Mouse (Mus musculus) heart, postnatal 0 days (tissue): ENCODE data around the gene Ncor2. TPM values are rescaled to one million over a fixed set of nuclear protein-coding genes. Genes with fewer than 3 reads are reported as not detected.

Source experiments
- ATAC-seq: fragments of 200-750 bp; cut with Nextera tagmentation; 2 replicates; pipeline ENCODE4 v1.8.0; 2017; ENCODE audit warnings: low read depth, moderate number of reproducible peaks, moderate library complexity; ENCODE audit not compliant: insufficient read depth
- DNase-seq: peaks from one replicate; pipeline ENCODE4 v3.0.0-alpha.2; 2016; ENCODE audit warnings: low spot score
- H3K27ac ChIP-seq: fragments of 300-500 bp; sonication (generic); 2 replicates; pipeline ENCODE4 v1.5.1; 2014; ENCODE audit warnings: low read depth, mild to moderate bottlenecking
- H3K27me3 ChIP-seq: fragments of 300-500 bp; sonication (generic); 2 replicates; pipeline ENCODE4 v1.6.1; 2014; ENCODE audit warnings: low read length, mixed read lengths; ENCODE audit not compliant: control insufficient read depth, insufficient read depth
- H3K36me3 ChIP-seq: fragments of 300-500 bp; sonication (generic); replicated peaks from 2 replicates; pipeline ENCODE4 v1.6.1; 2014; ENCODE audit warnings: low read length, mixed read lengths; ENCODE audit not compliant: control insufficient read depth, insufficient read depth
- H3K4me1 ChIP-seq: fragments of 300-500 bp; sonication (generic); 2 replicates; pipeline ENCODE4 v1.6.1; 2014; ENCODE audit warnings: antibody characterized with exemption; ENCODE audit not compliant: control insufficient read depth, insufficient read depth
- H3K4me2 ChIP-seq: fragments of 300-500 bp; sonication (generic); 2 replicates; pipeline ENCODE4 v1.6.1; 2014; ENCODE audit warnings: low read depth, mild to moderate bottlenecking, low read length, moderate library complexity
- H3K4me3 ChIP-seq: fragments of 300-500 bp; sonication (generic); 2 replicates; pipeline ENCODE4 v1.5.1; 2014; ENCODE audit warnings: low read depth, low read length
- H3K9ac ChIP-seq: fragments of 300-500 bp; sonication (generic); replicated peaks from 2 replicates; pipeline ENCODE4 v1.6.1; 2014; ENCODE audit warnings: low read depth, low read length, mixed read lengths
- H3K9me3 ChIP-seq: fragments of 300-500 bp; sonication (generic); replicated peaks from 2 replicates; pipeline ENCODE4 v1.6.1; 2016; ENCODE audit warnings: low read length; ENCODE audit not compliant: control insufficient read depth
- CTCF ChIP-seq: IDR thresholded peaks from 2 replicates; pipeline ENCODE4 v1.5.1; 2016; ENCODE audit warnings: antibody characterized with exemption, control low read depth, low read depth
- EP300 ChIP-seq: IDR thresholded peaks from 2 replicates; pipeline ENCODE4 v1.6.1; 2016; ENCODE audit warnings: antibody characterized with exemption, low read depth
- WGBS: fragments of 180-500 bp; shearing (Covaris S2); extraction: QIAGEN DNeasy Blood & Tissue Kit; methylation state at CpG from one replicate; pipeline ENCODE4 v1.1.7; 2014; 5-methylcytosine and 5-hydroxymethylcytosine counted together
- polyA plus RNA-seq: library from polyadenylated mRNA; unstranded; fragments of >200 nt; fragmentation: Nextera tagmentation; extraction: Ambion mirVana; gene quantifications from 2 replicates; pipeline ENCODE4 v1.2.1, GENCODE M21; 2015
- total RNA-seq: library from RNA; depleted of rRNA; stranded (reverse); fragments of >200 nt; gene quantifications from 2 replicates; pipeline ENCODE4 v1.2.3, GENCODE M21; 2014; ENCODE audit warnings: low replicate concordance

The Ncor2 gene
- total and polyA plus RNA-seq, 2 experiments from 2014 or later: 15.5 to 73.8 TPM

DNA sequence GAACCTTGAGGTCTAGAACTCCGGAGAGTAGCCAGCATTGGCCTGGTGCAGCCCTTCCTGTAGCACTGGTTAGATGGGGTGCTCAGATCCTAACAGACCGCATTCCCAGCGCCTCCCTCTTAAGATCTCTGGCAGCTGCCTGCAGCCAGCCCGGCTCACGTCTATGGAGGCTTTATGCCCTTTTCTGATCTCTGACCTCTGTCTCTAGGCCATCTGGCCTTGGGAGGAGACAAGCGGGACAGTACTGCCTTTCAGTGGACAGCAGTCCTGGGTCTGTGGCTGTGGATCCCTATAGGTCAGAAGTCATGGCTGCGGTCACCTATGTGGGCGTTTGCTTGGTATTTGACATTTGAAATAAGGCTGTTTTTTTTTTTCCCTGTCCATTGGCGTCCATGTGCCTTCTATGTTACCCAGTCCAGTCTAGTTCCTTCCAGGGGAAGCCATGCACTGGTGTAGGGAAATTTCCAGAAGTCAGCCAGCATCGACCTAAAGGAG is 178.2 kb downstream of the Ncor2 start:
- no peak overlapping the region for H3K27ac ChIP-seq
- H3K27me3 ChIP-seq: peaks cover 28% of the 10 kb centered on the region
- no peaks in the 10 kb centered on the region for H3K9me3 ChIP-seq
- ATAC-seq: no peak
- no peak overlapping the region for H3K4me3 ChIP-seq
- H3K36me3 ChIP-seq: no peaks in the 10 kb centered on the region
- H3K4me2 ChIP-seq: no peak overlapping the region
- no peak for DNase-seq
- H3K9ac ChIP-seq: no peak overlapping the region
- H3K4me1 ChIP-seq: peaks cover 12% of the 10 kb centered on the region
- TF ChIP-seq EP300 (no peak), CTCF (no peak)
- WGBS: 84% methylated on average over 10 of the region's 10 CpGs

GRCm38 (mm10) chr5:124997913-124998312 is 181.1 kb downstream of the Ncor2 start:
- no peak overlapping the region for H3K4me3 ChIP-seq
- no peaks in the 10 kb centered on the region for H3K9me3 ChIP-seq
- ATAC-seq (no peak), DNase-seq (no peak)
- H3K4me1 ChIP-seq: peaks cover 5% of the 10 kb centered on the region; the same call in 1 of the 2 replicates
- no peak overlapping the region for H3K4me2 ChIP-seq
- H3K9ac ChIP-seq: no peak overlapping the region
- no peaks in the 10 kb centered on the region for H3K36me3 ChIP-seq
- TF ChIP-seq CTCF (no peak), EP300 (no peak)
- no peak overlapping the region for H3K27ac ChIP-seq
- 82% methylated on average over 4 of the region's 4 CpGs for WGBS
- peaks cover 9% of the 10 kb centered on the region; the same call in 1 of the 2 replicates for H3K27me3 ChIP-seq

- 42% methylated on average over 6 of the region's 6 CpGs for WGBS
- Histone ChIP-seq H3K27ac (no peak overlapping the region), H3K4me1 (peaks cover 5% of the 10 kb centered on the region; the same call in 1 of the 2 replicates), H3K9me3 (no peaks in the 10 kb centered on the region), H3K27me3 (no peaks in the 10 kb centered on the region), H3K9ac (no peak overlapping the region), H3K4me3 (no peak overlapping the region), H3K36me3 (no peaks in the 10 kb centered on the region), H3K4me2 (no peak overlapping the region)
- TF ChIP-seq CTCF: no peak
- TF ChIP-seq EP300: no peak
- no peak for ATAC-seq
- DNase-seq: no peak
Observed at GRCm38 (mm10) chr5:124996816-124997215, 182.2 kb downstream of the Ncor2 start.

- Histone ChIP-seq H3K27me3 (no peaks in the 10 kb centered on the region), H3K9ac (no peak overlapping the region; the same call in 1 of the 2 replicates), H3K36me3 (no peaks in the 10 kb centered on the region), H3K4me2 (no peak overlapping the region), H3K27ac (peak overlapping the region; percentile 53), H3K4me3 (no peak overlapping the region), H3K9me3 (no peaks in the 10 kb centered on the region), H3K4me1 (peaks cover 14% of the 10 kb centered on the region)
- no peak for TF ChIP-seq EP300
- DNase-seq (peak; percentile 49), ATAC-seq (peak; percentile 35; the same call in 1 of the 2 replicates)
- WGBS: 45% methylated on average over 11 of the region's 11 CpGs
Observed at GRCm38 (mm10) chr5:124992891-124993290, 186.1 kb downstream of the Ncor2 start.

GRCm38 (mm10) chr5:124992323-124992722 is 186.7 kb downstream of the Ncor2 start:
- Histone ChIP-seq H3K36me3 (no peaks in the 10 kb centered on the region), H3K4me2 (no peak overlapping the region), H3K9me3 (no peaks in the 10 kb centered on the region), H3K4me1 (peaks cover 14% of the 10 kb centered on the region), H3K9ac (no peak overlapping the region), H3K27me3 (no peaks in the 10 kb centered on the region), H3K27ac (peak overlapping the region; percentile 53), H3K4me3 (no peak overlapping the region)
- 89% methylated on average over 8 of the region's 8 CpGs for WGBS
- ATAC-seq (no peak), DNase-seq (no peak)
- TF ChIP-seq CTCF (no peak), EP300 (no peak)

GRCm38 (mm10) chr5:124989724-124990123 is 189.3 kb downstream of the Ncor2 start:
- no peaks in the 10 kb centered on the region for H3K27me3 ChIP-seq
- H3K27ac ChIP-seq: no peak overlapping the region; the same call in 1 of the 2 replicates
- peak; percentile 64 for DNase-seq
- no peak for TF ChIP-seq EP300
- TF ChIP-seq CTCF: no peak
- H3K9ac ChIP-seq: no peak overlapping the region
- WGBS: 18% methylated on average over 2 of the region's 2 CpGs
- peaks cover 9% of the 10 kb centered on the region; the same call in 1 of the 2 replicates for H3K4me1 ChIP-seq
- H3K4me2 ChIP-seq: no peak overlapping the region
- H3K9me3 ChIP-seq: no peaks in the 10 kb centered on the region
- peak; percentile 73 for ATAC-seq
- no peak overlapping the region for H3K4me3 ChIP-seq
- H3K36me3 ChIP-seq: no peaks in the 10 kb centered on the region
